Comparison of ENCODE assay signal across 8 mouse cellular contexts in the genomic region with DNA sequence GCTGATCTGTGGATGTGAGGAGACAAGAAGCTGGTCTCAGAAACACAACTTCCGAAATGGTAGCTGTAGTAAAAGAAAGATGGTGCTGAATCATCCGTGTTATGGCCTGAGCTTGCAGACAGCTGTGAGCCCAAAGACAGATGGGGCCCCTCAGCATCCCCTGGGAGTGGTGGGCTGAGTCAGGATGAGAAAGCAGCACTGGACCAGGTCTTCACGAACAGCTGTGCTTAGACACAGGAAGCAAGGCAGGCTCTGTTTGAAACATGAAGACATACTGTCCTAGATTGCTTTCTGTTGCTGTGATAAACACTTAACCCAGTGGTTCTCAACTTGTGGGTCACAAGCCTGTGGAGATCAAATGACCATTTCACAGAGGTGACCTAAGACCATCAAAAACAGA. TPM values are rescaled to one million over a fixed set of nuclear protein-coding genes. Genes with fewer than 3 reads are reported as not detected.
DNase-seq lines count a peak whose midpoint lies in the region; ATAC-seq and TF ChIP-seq lines count a peak whose summit lies in the region.

No protein-coding gene starts in this region.

- intact Hi-C loops in left cerebral cortex, postnatal 25 days (cut with DNase I): no loop called here

- no peak overlapping the region for H3K4me3 ChIP-seq in stomach, embryonic 14.5 days (ENCODE audit: low read depth, low read length)
- H3K4me3 ChIP-seq in stomach, postnatal 0 days (ENCODE audit: low read depth, low read length): no peak overlapping the region
- no peak overlapping the region for H3K4me3 ChIP-seq in midbrain, embryonic 16.5 days (ENCODE audit: low read depth, low read length)

- H3K9me3 ChIP-seq in stomach, embryonic 14.5 days (ENCODE audit: control insufficient read depth, low read depth, low read length): no peaks in the 10 kb centered on the region
- H3K9me3 ChIP-seq in stomach, postnatal 0 days (ENCODE audit: control insufficient read depth, low read length): no peaks in the 10 kb centered on the region
- no peaks in the 10 kb centered on the region for H3K9me3 ChIP-seq in midbrain, embryonic 16.5 days (replicated peaks; ENCODE audit: control insufficient read depth, low read length, poor library complexity, severe bottlenecking)

- H3K27ac ChIP-seq in stomach, embryonic 14.5 days (ENCODE audit: low read length): no peak overlapping the region
- H3K27ac ChIP-seq in stomach, postnatal 0 days (replicated peaks): no peak overlapping the region
- no peak overlapping the region for H3K27ac ChIP-seq in midbrain, embryonic 16.5 days (ENCODE audit: low read length)

- H3K4me2 ChIP-seq in stomach, embryonic 14.5 days (replicated peaks; ENCODE audit: low read depth, low read length): no peak overlapping the region
- no peak overlapping the region for H3K4me2 ChIP-seq in stomach, postnatal 0 days (replicated peaks; ENCODE audit: low read depth)
- no peak overlapping the region for H3K4me2 ChIP-seq in midbrain, embryonic 16.5 days (ENCODE audit: low read length)

- WGBS in stomach, embryonic 14.5 days: 56% methylated on average over 3 of the region's 3 CpGs
- WGBS in stomach, postnatal 0 days: 45% methylated on average over 3 of the region's 3 CpGs
- WGBS in midbrain, embryonic 16.5 days: 76% methylated on average over 3 of the region's 3 CpGs

- no peak for TF ChIP-seq EP300 in stomach, postnatal 0 days (optimal IDR thresholded peaks at IDR 0.05)

- DNase-seq in stomach, postnatal 0 days (ENCODE audit: low spot score): no peak
- DNase-seq in gastrocnemius, postnatal 25 days: peak; percentile 76
- peak; percentile 85 for DNase-seq in liver
- DNase-seq in thymus, postnatal 36 days: peak; percentile 32 to 59
- DNase-seq in left cerebral cortex, postnatal 25 days (ENCODE audit: low spot score in 2 of 2): no peak
- DNase-seq in right cerebral cortex, postnatal 36 days (ENCODE audit: low spot score in 2 of 2): no peak

- H3K9ac ChIP-seq in stomach, embryonic 14.5 days (replicated peaks; ENCODE audit: low read depth, low read length): no peak overlapping the region
- no peak overlapping the region for H3K9ac ChIP-seq in stomach, postnatal 0 days (ENCODE audit: low read length)
- H3K9ac ChIP-seq in midbrain, embryonic 16.5 days (ENCODE audit: low read depth, low read length): no peak overlapping the region

- TF ChIP-seq CTCF in stomach, postnatal 0 days (IDR thresholded peaks at IDR 0.05; ENCODE audit: low read depth): no peak

- 0 out of 2 replicates have a peak, but pooled peaks have one; percentile 49 for ATAC-seq in stomach, embryonic 14.5 days (ENCODE audit: insufficient number of reproducible peaks, insufficient read depth, low FRiP score, low read depth)
- ATAC-seq in stomach, postnatal 0 days (ENCODE audit: low FRiP score, low TSS enrichment): no peak
- no peak for ATAC-seq in midbrain, embryonic 16.5 days

- H3K36me3 ChIP-seq in stomach, embryonic 14.5 days (ENCODE audit: control insufficient read depth, insufficient read depth, low read length): no peaks in the 10 kb centered on the region
- no peaks in the 10 kb centered on the region for H3K36me3 ChIP-seq in stomach, postnatal 0 days (ENCODE audit: control insufficient read depth, insufficient read depth, low read length)
- H3K36me3 ChIP-seq in midbrain, embryonic 16.5 days (ENCODE audit: control insufficient read depth, insufficient read depth, low read length): no peaks in the 10 kb centered on the region

- H3K4me1 ChIP-seq in stomach, embryonic 14.5 days (ENCODE audit: control insufficient read depth, insufficient read depth, low read length): 0 out of 2 replicates have a peak, but pooled peaks cover 4% of the 10 kb centered on the region
- H3K4me1 ChIP-seq in stomach, postnatal 0 days (replicated peaks; ENCODE audit: control insufficient read depth, insufficient read depth): peaks cover 9% of the 10 kb centered on the region
- no peaks in the 10 kb centered on the region for H3K4me1 ChIP-seq in midbrain, embryonic 16.5 days (ENCODE audit: control insufficient read depth, insufficient read depth, low read length)

- H3K27me3 ChIP-seq in stomach, embryonic 14.5 days (ENCODE audit: control insufficient read depth, insufficient read depth, low read length): no peaks in the 10 kb centered on the region
- no peaks in the 10 kb centered on the region for H3K27me3 ChIP-seq in stomach, postnatal 0 days (ENCODE audit: control insufficient read depth, insufficient read depth, low read length)
- H3K27me3 ChIP-seq in midbrain, embryonic 16.5 days (ENCODE audit: control insufficient read depth, insufficient read depth, low read depth, low read length): no peaks in the 10 kb centered on the region

RNA-seq across cellular contexts. Expression of gene Gadd45a, which starts 49.6 kb away (rescaled TPM):
- 12.7 and 13.0 TPM in 2 replicates for polyA plus RNA-seq in stomach, embryonic 14.5 days (2014; fragmentation: Nextera tagmentation; extraction: Ambion mirVana)
- 23.0 and 26.2 TPM in 2 replicates for polyA plus RNA-seq in stomach, postnatal 0 days (2015; fragmentation: Nextera tagmentation; extraction: Ambion mirVana)
- 10 to 100 TPM; 32.5 to 36.8 TPM for total RNA-seq in gastrocnemius, postnatal 25 days (2021)
- 10 to 100 TPM in 1 of 2 experiments, 1 to 10 TPM in 1; 7.4 to 11.0 TPM for total RNA-seq in left cerebral cortex, postnatal 25 days (2021)
- polyA plus RNA-seq in midbrain, embryonic 16.5 days (2015; fragmentation: Nextera tagmentation; extraction: Ambion mirVana): 15.1 and 17.6 TPM in 2 replicates

Comparison
In these comparisons a context has a peak if more than half of its experiments do, and no peak if none do; other contexts are left out.
1. DNase-seq: peak in gastrocnemius, postnatal 25 days (single experiment), liver (single experiment) and thymus, postnatal 36 days (2 of 2); none in stomach, postnatal 0 days (single experiment), left cerebral cortex, postnatal 25 days (0 of 2) and right cerebral cortex, postnatal 36 days (0 of 2).